Comparison of ENCODE assay signal across 18 mouse cellular contexts in genomic region chr2:13486470-13486869, GRCm38 (mm10). TPM values are rescaled to one million over a fixed set of nuclear protein-coding genes. Genes with fewer than 3 reads are reported as not detected.
"Had no signal": no experiment of that assay in that cellular context is flagged by ENCODE, and none has a peak within 500 bp of the region (broad histone marks: within the 10 kb centered on the region; RNA-seq: fewer than 3 reads in every experiment).

No protein-coding gene starts in this region.

- H3K9ac ChIP-seq: liver, embryonic 15.5 days; neural tube, embryonic 12.5 days had no signal

- H3K9me3 ChIP-seq: limb, embryonic 10.5 days; liver, embryonic 15.5 days; neural tube, embryonic 12.5 days had no signal

- H3K27me3 ChIP-seq: liver, embryonic 15.5 days; neural tube, embryonic 12.5 days had no signal

- H3K27ac ChIP-seq: kidney, postnatal 0 days; layer of hippocampus, adult 2 months; limb, embryonic 10.5 days; liver, embryonic 15.5 days; macrophage; neural tube, embryonic 12.5 days had no signal

- H3K4me3 ChIP-seq: layer of hippocampus, adult 2 months; limb, embryonic 10.5 days; liver, embryonic 15.5 days; neural tube, embryonic 12.5 days had no signal

- H3K4me2 ChIP-seq: liver, embryonic 11.5 days; liver, embryonic 15.5 days; neural tube, embryonic 12.5 days had no signal

- H3K36me3 ChIP-seq: limb, embryonic 10.5 days; liver, embryonic 15.5 days; neural tube, embryonic 12.5 days had no signal

- H3K4me1 ChIP-seq: liver, embryonic 15.5 days; neural tube, embryonic 12.5 days had no signal

- DNase-seq: kidney, adult 11 months; kidney, adult 9 months; kidney, postnatal 4 days; lung, adult 2 months; lung, postnatal 10 days; midbrain, embryonic 14.5 days; retina, postnatal 1 day; right cerebral cortex, postnatal 4 days; thymus, postnatal 36 days had no signal

RNA-seq across cellular contexts. Expression of gene Cubn, which starts 5.1 kb away (rescaled TPM):
- total RNA-seq: monocyte, adult 5-6 weeks had no signal
- polyA plus RNA-seq: macrophage; thymus, postnatal 0 days had no signal
